Mouse (Mus musculus): ENCODE data around the gene Pole3.

The Pole3 gene

DNA sequence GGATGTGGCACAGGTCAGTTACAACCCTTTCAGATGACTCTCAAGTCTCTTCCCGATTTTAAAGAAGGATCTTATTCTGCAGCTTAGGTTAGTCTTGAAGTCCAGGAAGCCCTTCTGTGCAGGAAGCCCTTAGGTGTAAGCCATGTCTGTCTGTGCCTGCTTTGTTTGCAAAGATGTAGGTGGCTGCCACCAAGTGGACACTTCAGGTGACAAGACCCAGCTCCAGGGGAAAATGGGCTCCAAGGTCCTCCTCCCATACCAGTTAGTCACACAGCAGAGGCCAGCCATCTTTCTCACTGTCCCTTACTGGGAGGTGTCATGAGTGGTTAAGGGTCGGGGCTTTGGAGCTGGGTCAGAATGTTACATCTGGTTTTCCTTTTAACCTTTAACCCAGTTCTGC is 18.1 kb downstream of the Pole3 start:
- POLR2A ChIA-PET, result interaction anchor here in 2 of 4 experiments (0.6 to 5.5 kb wide), 5 partner anchors 11 to 227 kb away, joined by 3 to 42 read pairs (median 4); partner anchors contain the start of genes Alad (in 2 of the 2), Cdc26 (in 1 of the 2) and Prpf4 (in 1 of the 2)
- CTCF ChIA-PET, result interaction anchor here in 1 of 4 experiments (0.8 to 1.0 kb wide), 4 partner anchors 8 to 274 kb away, joined by 3 to 4 read pairs (median 3); no protein-coding TSS in a partner anchor

DNA sequence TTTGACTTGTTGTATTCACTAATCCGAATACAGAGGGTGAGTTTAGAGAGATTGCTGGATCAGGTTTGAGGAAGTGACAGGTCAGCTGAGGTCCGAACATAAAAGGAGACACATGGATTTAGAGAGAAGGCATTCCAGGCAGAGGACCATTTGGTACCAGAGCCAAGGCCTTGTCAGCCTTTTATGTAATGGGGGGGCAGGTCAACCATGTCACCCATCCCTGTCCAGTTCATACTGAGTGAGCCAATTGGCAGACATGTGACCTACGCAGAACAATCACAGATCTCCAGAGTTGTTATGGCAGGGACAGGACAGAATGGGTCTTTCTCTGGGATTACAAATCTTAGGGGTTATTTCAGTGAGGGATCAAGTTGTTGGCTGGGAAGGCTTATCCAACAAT is 18.9 kb downstream of the Pole3 start:
- POLR2A ChIA-PET, result interaction anchor here in 2 of 4 experiments (1.5 to 5.5 kb wide), 3 partner anchors 12 to 98 kb away, joined by 4 to 42 read pairs (median 22); partner anchors contain the start of genes Alad (in 2 of the 2), Cdc26 (in 1 of the 2) and Prpf4 (in 1 of the 2)
- CTCF ChIA-PET, result no interaction called here

- POLR2A ChIA-PET, result interaction anchor here in 3 of 4 experiments (0.6 to 7.0 kb wide), 15 partner anchors 9 to 639 kb away, joined by 3 to 91 read pairs (median 10); partner anchors contain the start of genes Alad (in 3 of the 3), 4933430I17Rik (in 2 of the 3), Pole3 (in 2 of the 3) and Bspry (in 1 of the 3)
- CTCF ChIA-PET, result interaction anchor here in 2 of 4 experiments (1.4 to 2.5 kb wide), 2 partner anchors 16 to 48 kb away, joined by 3 to 13 read pairs; partner anchors contain the start of gene Alad (in 1 of the 2)
Observed at GRCm38 (mm10) chr4:62503374-62503970, 21.4 kb downstream of the Pole3 start, which contains the start of gene Hdhd3. Hdhd3 (minus strand) TSS chr4:62503467.

DNA sequence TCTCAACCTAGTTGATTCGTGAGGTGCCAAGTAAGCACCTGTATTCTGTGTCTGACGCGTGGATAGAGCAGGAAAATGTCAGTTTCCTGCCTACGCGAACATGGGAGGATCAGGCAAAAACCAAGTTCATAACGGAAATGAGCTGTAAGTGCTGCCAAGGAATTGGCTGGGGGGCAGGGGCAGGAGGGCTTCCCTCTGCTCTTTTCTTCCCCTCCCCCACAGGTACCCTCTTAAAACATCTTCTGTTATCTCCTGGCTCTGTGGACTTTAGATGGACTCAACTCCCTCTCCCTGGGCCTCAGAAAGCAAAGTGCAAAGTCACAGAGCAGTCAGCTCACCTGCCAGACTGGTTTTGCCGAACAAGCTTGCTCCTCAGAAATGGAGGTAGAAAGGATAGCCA is 21.9 kb downstream of the Pole3 start:
- POLR2A ChIA-PET, result interaction anchor here in 3 of 4 experiments (0.6 to 7.0 kb wide), 19 partner anchors 9 to 216 kb away, joined by 3 to 91 read pairs (median 8); partner anchors contain the start of genes 4933430I17Rik (in 3 of the 3), Alad (in 3 of the 3), Pole3 (in 2 of the 3) and Bspry (in 1 of the 3)
- CTCF ChIA-PET, result interaction anchor here in 3 of 4 experiments (1.2 to 2.5 kb wide), 5 partner anchors 16 to 258 kb away, joined by 3 to 13 read pairs (median 5); partner anchors contain the start of genes 4933430I17Rik (in 1 of the 3), Alad (in 1 of the 3) and Pole3 (in 1 of the 3)

DNA sequence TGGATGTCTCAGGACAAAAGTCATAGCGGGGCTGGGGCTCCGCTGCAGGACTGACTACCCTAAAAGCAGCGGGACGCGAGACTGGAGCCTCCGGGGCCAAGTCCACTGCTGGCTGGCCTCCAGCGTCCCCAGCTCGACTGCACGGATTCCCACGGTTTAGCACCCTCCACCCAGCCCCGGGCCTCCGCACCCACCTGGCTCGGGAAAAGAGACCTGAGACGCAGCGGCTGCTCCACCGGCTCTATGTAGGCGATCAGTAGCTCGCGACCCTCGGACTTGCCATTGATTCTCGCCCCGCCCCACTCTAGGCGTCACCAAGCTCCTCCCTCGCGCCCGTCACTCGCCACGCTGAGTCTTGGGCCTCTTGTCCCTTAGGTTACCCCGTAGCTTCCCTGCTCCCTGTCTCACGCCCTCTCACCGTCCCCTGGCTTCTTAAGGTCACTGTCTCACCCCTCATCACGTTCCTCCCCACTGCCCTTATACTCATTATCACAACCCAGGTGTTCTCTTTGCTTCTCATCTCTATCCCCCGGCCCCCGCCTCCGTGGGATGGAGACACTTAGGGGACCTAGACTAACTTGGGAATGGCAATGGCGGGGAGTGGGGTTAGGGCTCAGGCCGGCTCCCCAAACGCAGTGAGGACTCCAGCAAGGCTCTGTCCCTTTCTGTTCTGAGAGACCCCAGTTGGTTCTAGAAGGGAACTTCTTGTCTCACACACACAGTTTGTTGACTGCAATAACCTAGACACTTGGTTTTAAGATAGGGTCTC is 22.7 kb downstream of the Pole3 start:
- ChIA-PET POLR2A (interaction anchor here in 3 of 4 experiments (0.6 to 7.0 kb wide), 46 partner anchors 9 to 267 kb away, joined by 3 to 91 read pairs (median 5); partner anchors contain the start of genes 4933430I17Rik (in 3 of the 3), Alad (in 3 of the 3), Bspry (in 3 of the 3) and Fkbp15 (in 3 of the 3)), CTCF (interaction anchor here (0.6 to 2.5 kb wide), 16 partner anchors 13 to 262 kb away, joined by 3 to 13 read pairs (median 3); partner anchors contain the start of genes 4933430I17Rik (in 1 of the 4), Alad (in 1 of the 4) and Pole3 (in 1 of the 4))

DNA sequence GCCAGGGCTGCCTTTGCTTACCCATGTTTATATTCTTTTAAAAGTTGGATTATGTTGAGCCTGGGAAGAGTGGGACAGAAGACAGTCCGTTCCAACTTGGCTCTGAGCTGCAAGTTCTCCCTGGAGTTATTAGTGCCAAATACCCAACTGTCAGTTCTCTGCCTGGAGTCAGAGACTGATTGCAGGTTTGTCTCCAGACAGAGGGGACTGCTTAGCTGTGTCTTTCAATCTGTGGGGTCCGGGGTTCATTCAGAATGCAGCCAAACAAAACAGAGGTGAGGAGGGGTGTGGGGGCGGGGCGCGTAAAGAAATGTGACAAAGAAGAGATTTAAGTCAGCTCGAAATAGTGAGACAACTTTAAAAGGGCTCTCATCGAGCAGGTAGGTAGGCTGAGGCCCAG is 23.3 kb downstream of the Pole3 start:
- CTCF ChIA-PET, result interaction anchor here (0.6 to 2.5 kb wide), 15 partner anchors 14 to 262 kb away, joined by 3 to 13 read pairs (median 3); partner anchors contain the start of gene Alad (in 1 of the 4)
- POLR2A ChIA-PET, result interaction anchor here in 3 of 4 experiments (0.6 to 7.0 kb wide), 46 partner anchors 8 to 268 kb away, joined by 3 to 91 read pairs (median 4); partner anchors contain the start of genes 4933430I17Rik (in 3 of the 3), Alad (in 3 of the 3), Bspry (in 3 of the 3) and Fkbp15 (in 3 of the 3)

DNA sequence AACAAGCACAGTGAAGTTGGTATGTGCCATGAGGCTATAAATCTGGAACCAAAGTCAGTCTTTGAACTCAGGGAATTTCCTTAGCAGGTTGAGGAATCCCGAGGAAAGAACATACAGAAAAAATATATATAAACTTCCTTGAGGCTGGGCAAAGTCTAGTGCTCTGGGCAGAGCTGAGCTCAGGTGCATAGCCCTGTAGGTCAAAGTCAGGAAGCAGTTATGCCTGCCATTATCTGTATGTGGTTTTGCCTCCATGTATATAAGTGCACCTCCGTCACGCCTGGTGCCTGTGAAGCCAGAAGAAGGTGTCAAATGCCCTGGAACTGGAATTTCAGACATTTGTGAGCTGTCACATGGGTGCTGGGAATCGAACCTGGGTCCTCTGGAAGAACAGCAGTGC is 24.1 kb downstream of the Pole3 start:
- POLR2A ChIA-PET, result interaction anchor here in 3 of 4 experiments (0.8 to 7.0 kb wide), 16 partner anchors 8 to 187 kb away, joined by 3 to 91 read pairs (median 8); partner anchors contain the start of genes Alad (in 2 of the 3), Cdc26 (in 2 of the 3), Prpf4 (in 2 of the 3) and 4933430I17Rik (in 1 of the 3)
- CTCF ChIA-PET, result interaction anchor here in 1 of 4 experiments (1.2 to 1.6 kb wide), 3 partner anchors 14 to 21 kb away, joined by 3 to 6 read pairs (median 4); no protein-coding TSS in a partner anchor

- CTCF ChIA-PET, result no interaction called here
Observed at GRCm38 (mm10) chr4:62496815-62497214, 28.1 kb downstream of the Pole3 start.

GRCm38 (mm10) chr4:62495946-62496345 is 28.9 kb downstream of the Pole3 start:
- POLR2A ChIA-PET, result interaction anchor here in 3 of 4 experiments (0.6 to 1.6 kb wide), 4 partner anchors 13 to 26 kb away, joined by 3 to 10 read pairs (median 4); partner anchors contain the start of gene Alad (in 1 of the 3)
- CTCF ChIA-PET, result no interaction called here

More at GRCm38 (mm10) chr4:62496815-62497214, 28.1 kb downstream of the Pole3 start:
- POLR2A ChIA-PET, result interaction anchor here in 3 of 4 experiments (1.1 to 1.8 kb wide), 7 partner anchors 12 to 41 kb away, joined by 3 to 10 read pairs (median 3); partner anchors contain the start of genes 4933430I17Rik (in 1 of the 3), Alad (in 1 of the 3) and Pole3 (in 1 of the 3)

GRCm38 (mm10) chr4:62494230-62494629 is 30.6 kb downstream of the Pole3 start:
- POLR2A ChIA-PET, result interaction anchor here in 2 of 4 experiments (0.9 to 3.2 kb wide), 5 partner anchors 8 to 30 kb away, joined by 3 to 12 read pairs (median 8); partner anchors contain the start of genes Alad (in 1 of the 2) and Hdhd3 (in 1 of the 2)
- CTCF ChIA-PET, result interaction anchor here in 1 of 4 experiments (0.6 kb wide), 1 partner anchor 203 kb away, joined by 3 read pairs; no protein-coding TSS in a partner anchor

DNA sequence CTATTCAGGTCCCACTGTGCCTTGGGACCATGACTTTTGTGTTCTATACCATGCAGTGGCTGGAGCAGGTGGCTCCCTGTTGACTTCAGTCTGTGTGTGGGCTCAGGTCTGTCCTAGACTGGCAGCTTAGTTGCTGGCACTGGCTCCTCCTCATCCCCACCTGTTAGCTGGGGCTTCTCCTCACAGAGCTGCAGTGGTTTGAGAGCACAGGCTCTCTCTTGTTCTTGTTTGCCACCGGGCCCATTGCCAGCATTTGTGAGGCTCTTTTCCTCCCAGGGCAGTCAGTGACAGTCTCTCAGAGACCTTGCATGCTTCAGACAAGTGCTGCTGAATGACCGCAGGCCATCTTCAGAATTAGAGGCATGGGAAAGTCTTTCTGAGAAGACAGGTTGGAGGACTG is 32.2 kb downstream of the Pole3 start:
- ChIA-PET POLR2A (interaction anchor here in 3 of 4 experiments (0.8 to 3.2 kb wide), 4 partner anchors 9 to 27 kb away, joined by 3 to 12 read pairs (median 4); partner anchors contain the start of genes Alad (in 1 of the 3), Bspry (in 1 of the 3) and Hdhd3 (in 1 of the 3)), CTCF (interaction anchor here in 2 of 4 experiments (0.6 to 0.8 kb wide), 2 partner anchors 14 to 286 kb away, joined by 3 read pairs; no protein-coding TSS in a partner anchor)

- ChIA-PET CTCF (no interaction called here), POLR2A (interaction anchor here in 1 of 4 experiments (1.2 kb wide), 1 partner anchor 14 kb away, joined by 3 read pairs; no protein-coding TSS in a partner anchor)
Observed at GRCm38 (mm10) chr4:62487914-62488313, 37.0 kb downstream of the Pole3 start.

- POLR2A ChIA-PET, result interaction anchor here in 2 of 4 experiments (0.9 to 1.1 kb wide), 3 partner anchors 13 to 38 kb away, joined by 3 to 4 read pairs (median 4); partner anchors contain the start of genes 4933430I17Rik (in 1 of the 2) and Pole3 (in 1 of the 2)
- CTCF ChIA-PET, result no interaction called here
Observed at GRCm38 (mm10) chr4:62487172-62487571, 37.7 kb downstream of the Pole3 start.

GRCm38 (mm10) chr4:62486162-62486696 is 38.6 kb downstream of the Pole3 start:
- ChIA-PET CTCF (no interaction called here), POLR2A (interaction anchor here in 2 of 4 experiments (0.9 to 1.1 kb wide), 4 partner anchors 14 to 126 kb away, joined by 3 to 4 read pairs (median 4); partner anchors contain the start of genes 4933430I17Rik (in 1 of the 2), Fkbp15 (in 1 of the 2), Pole3 (in 1 of the 2) and Slc31a1 (in 1 of the 2))

GRCm38 (mm10) chr4:62485450-62486161 is 39.3 kb downstream of the Pole3 start:
- CTCF ChIA-PET, result no interaction called here
- POLR2A ChIA-PET, result interaction anchor here in 3 of 4 experiments (0.7 to 1.4 kb wide), 7 partner anchors 13 to 125 kb away, joined by 3 to 6 read pairs (median 3); partner anchors contain the start of genes Fkbp15 (in 1 of the 3), Slc31a1 (in 1 of the 3) and Wdr31 (in 1 of the 3)

DNA sequence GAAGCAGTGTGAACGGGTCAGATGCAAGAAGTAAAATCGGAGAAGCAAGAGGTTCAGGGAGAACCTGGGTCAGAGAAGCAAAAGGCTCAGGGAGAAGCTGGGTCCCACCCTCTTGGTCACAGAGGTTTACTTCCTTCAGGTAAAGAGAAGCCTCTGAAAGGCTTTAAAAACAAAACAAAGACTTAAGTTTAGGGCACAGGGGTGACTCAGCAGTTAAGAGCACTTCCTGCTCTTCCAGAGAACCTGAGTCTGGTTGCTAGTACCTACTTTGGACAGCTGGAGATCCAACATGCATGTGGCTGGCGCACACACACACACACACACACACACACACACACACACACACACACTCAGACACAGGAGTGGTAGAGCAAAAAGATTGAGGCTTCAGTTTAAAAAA is 39.9 kb downstream of the Pole3 start:
- POLR2A ChIA-PET, result interaction anchor here in 3 of 4 experiments (0.7 to 1.4 kb wide), 5 partner anchors 13 to 123 kb away, joined by 3 to 6 read pairs (median 3); partner anchors contain the start of gene Wdr31 (in 1 of the 3)
- CTCF ChIA-PET, result no interaction called here

Measured in embryonic stem cell, embryonic (primary cell).